Mouse (Mus musculus) inflammation-experienced regulatory T-cells, adult 6 months (primary cell): ENCODE data around the gene Lmo3. TPM values are rescaled to one million over a fixed set of nuclear protein-coding genes. Genes with fewer than 3 reads are reported as not detected.

Experiments
- ATAC-seq: one replicate; pipeline ENCODE4 v1.8.0; 2017
- polyA plus RNA-seq, 3 experiments: library from polyadenylated mRNA; unstranded; fragments of 100-300 nt; shearing (Covaris generic); gene quantifications; one replicate each; pipeline ENCODE4 v1.2.1; 2017

Gene Lmo3
- not detected for polyA plus RNA-seq

DNA sequence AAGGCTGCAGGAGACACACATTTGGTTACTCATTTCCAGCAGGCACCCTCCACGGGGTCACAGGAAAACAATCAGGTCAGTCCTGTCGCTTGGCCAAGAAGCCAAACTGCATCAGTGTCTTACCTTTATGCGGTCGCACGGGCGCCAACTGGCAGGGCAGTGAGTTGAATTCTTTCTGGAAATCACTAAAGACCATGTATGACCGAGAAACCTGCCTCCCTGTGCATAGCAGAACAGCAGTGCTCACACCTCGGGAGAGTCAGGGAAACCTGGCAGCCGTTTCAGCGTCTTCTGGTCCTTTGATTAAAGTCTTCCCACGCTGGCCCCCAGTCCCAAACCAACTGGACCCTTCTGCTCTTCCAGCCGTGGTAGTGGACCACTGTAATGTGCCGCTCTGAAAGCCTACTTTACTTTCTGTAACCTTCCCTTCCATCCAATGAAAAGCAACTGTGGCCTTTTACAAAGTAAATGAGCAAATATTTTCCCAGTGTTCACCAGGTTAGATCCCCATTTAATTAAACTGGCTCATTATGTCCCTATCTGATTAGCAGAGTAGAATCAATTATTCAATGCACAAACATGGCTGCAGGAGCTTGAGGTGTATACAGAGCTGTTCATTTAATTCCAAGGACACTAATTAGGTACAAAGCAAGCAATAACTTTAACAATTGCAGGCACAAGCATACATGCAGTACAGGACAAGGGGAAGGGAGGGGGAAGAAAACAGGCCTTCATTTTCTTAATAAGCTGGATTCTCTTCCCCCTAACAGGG, at the start of gene Lmo3:
Lmo3 (minus strand) TSS at position 235 of the 772 bp plus-strand sequence.
- ATAC-seq, result no peak

GRCm38 (mm10) chr6:138620786-138621185, 39.0 kb upstream of the Lmo3 start:
- ATAC-seq, result no peak

GRCm38 (mm10) chr6:138618396-138618795, 36.6 kb upstream of the Lmo3 start:
- ATAC-seq, result no peak

DNA sequence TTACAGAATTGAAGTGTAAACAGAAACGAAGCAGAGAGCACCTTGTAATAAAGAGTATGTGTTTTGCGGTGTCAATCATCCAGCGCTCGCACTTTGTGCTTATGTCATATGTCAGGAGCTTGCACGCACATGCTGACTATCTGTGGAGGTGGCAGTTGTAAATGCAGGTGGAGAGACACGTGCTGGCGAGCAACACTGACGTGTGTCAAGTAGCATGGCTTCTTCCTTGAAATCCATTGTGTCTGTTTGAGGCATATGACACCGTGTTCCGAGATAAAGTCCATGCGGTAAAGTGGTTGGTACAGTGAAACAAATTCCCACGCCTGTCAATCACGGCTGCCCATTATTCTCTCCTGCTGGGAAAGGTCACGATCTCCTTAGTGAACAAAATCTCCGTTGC, 15.2 kb upstream of the Lmo3 start:
- ATAC-seq, result no peak

DNA sequence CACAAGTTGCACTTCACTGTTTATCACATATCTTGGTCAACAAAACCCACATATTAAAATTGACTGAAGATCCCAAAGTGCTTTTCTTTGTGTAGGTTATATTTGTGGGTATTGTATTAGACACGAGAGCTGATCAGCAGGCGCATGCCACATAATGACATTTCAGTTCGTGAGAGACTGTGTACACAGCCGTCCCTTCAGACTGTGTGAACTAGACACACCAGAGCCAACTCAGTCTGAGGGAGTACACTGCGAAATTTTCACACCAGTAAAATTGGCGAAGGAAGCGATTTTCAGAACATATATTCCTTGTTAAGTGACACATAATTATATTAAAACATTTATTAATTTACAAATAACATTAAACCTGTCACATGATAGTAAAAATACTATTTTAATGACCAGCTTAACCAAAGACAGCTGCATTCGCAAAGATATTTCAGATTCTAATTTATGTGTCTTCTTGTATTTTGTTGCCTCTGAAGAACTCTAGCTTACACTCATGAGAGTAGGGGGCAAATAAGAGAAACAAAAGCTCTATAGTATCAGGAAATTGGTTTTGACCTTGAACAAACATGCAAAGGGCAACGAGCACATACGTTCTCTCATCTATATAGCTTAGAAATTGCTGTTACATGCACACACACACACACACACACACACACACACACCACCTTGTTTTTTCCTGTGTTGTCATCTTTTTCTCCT, 14.4 kb upstream of the Lmo3 start:
- no peak for ATAC-seq

- ATAC-seq, result no peak
Observed at GRCm38 (mm10) chr6:138583314-138583713, 1.5 kb upstream of the Lmo3 start.

GRCm38 (mm10) chr6:138582506-138583000, 785 bp upstream of the Lmo3 start:
- ATAC-seq, result no peak

DNA sequence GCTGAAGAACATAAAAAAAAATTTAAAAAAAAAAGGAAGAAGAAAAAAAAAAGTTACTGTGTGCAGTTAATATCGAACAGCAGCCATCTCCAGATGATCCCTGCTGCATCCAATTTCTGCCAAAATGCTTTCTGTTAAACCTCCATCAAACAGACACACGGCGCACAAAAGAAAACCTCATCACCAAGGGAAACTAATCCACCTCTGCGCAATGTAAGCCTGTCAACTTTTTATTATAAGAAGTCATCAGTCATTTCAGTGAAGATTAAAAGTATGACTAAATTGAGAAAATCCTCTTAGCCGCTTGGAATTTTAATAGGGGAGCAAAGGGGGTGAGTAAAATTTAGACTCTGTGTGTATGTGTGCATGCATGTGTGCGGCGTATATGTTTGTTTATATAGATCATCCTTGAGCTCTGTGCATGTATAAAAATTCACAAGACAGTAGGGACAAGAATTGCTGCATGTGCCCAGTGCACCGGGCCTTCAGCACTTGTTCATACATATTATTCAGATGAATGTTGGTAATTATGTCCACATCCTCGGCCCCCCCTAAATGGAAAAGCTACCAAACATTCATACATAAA, 1.2 kb downstream of the Lmo3 start:
- no peak for ATAC-seq

DNA sequence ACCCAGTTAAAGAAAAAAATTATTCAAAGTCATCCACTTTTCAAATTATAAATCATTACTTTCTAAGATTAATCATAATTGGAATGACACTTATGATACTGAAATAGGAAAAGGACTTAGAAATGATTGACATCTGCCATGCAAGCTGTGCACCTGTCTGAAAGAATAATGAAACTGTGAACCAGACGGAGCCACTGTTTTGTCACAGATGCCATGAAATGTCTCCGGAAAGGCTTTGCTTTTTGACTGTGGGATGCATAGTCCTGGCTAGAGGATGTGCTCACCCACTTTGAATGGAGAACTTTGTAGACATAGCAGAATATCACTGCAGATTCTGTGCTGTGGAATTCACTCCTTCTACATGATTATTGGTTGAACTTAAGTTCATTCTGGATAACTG, 18.4 kb downstream of the Lmo3 start:
- no peak for ATAC-seq

DNA sequence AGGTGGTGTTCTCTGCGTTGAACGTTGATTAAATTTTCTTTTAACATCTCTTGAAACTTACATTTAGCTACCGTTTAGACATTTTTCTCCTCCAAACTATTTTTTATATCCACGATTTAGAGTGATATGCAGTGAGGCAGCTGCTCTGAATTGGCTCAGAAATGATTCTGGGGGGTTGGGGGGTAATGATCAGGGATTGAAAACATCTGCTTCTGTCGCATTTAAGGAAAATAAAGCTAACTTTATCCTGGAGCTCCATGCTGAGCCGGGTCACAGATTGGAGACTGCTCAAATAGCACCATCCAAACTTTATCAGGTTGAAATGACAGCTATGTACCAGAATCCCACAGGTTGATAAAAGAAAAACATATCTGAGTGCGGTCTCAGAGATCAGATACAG, 29.6 kb downstream of the Lmo3 start:
- no peak for ATAC-seq

DNA sequence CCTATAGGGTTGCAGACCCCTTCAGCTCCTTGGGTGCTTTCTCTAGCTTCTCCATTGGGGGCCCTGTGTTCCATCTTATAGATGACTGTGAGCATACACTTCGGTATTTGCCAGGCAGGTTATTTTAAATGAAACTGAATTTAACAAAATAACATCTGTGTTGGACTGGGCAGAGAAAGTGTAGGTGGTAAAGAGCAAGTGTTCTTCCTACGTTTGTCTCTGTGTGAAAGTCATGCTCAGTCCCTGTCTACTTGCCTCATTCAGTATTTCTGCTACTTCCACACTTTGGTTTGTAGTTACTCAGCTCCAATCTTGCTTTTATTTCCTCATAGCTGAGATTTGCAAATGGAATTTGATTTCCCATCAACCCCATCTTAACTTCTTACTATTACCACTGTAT, 46.9 kb downstream of the Lmo3 start:
- ATAC-seq, result no peak

DNA sequence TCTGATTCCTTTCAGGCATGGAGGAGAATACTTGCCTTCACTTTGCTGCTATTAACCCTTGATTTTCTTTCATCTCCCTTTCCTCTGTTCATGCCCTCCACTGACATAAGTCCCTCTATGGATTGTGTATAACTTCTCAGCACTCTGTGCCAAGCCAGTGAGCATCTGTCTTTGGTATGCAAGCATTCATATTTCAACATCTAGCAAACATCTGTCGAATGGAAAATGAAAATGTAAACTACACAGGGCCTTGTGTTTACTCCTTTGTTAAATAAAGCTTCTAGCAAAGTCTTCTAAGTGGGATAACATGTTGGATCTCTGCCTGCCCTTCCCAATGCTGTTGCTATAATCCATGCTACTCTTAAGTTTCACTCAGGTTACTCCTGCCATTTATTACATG, 75.1 kb downstream of the Lmo3 start:
- no peak for ATAC-seq

DNA sequence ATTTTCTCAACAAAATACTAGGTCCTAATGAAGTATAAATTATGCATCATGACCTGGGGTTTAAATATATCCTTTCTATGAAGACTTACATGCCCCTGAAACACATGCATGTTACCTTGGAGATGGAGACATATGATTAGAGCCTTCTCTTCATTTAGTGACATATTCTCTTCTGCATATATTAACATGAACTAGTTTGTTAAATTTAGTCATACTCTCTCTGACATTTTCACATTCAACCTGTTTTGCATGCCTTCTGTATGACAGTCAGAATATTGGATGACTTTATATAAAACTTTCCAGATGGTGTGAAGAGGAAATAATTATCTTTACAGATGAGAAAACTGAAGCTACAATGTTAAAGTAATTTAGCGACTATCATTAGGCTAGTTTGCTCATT, 77.8 kb downstream of the Lmo3 start:
- no peak for ATAC-seq

- ATAC-seq, result no peak
Observed at GRCm38 (mm10) chr6:138482834-138483233, 98.9 kb downstream of the Lmo3 start.

DNA sequence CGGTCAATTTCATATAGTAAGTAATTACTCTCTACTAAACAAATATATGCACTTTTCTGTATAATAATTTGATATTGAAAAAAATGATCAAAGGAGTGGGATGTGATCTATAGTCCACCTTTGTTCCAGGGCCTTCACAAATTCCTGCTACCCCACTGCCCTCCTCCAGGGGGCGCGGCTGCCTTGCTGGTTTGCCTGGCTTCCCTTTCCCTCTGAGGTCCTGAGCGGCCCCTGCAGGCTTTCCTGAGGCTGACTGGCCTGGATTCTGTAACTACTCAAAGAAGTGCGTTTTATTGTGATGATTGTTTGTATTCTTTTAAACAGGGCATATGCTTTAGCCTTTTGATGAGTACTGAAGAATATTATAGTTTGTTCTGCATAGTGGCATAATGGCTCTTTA, 104.2 kb downstream of the Lmo3 start:
- ATAC-seq, result no peak

- no peak for ATAC-seq
Observed at GRCm38 (mm10) chr6:138469204-138469603, 112.6 kb downstream of the Lmo3 start.

DNA sequence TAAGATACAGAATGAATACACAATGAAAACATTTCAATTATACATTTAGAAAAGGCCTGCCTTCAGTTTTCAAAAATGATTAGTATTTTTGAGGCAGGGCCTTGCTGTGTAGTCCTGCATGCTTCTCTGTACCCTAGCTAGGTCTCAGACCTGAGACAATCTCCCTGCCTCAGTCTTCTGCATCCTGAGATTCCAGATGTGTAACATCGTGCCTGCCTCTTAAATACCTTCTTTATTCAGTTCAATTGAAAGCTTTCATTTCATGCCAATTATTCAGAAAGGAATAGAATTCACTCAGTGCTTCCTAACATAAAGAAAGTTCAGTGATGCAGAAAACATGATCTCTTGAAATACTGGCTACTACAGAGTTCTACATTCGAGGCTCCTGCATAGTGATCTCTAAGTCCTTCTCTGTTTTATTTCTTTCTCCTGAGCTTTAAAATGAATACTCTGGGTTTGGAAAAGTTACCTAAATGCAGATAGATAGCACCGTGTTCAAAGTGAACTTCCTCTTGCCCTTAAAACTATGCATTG, 137.2 kb downstream of the Lmo3 start:
- no peak for ATAC-seq

DNA sequence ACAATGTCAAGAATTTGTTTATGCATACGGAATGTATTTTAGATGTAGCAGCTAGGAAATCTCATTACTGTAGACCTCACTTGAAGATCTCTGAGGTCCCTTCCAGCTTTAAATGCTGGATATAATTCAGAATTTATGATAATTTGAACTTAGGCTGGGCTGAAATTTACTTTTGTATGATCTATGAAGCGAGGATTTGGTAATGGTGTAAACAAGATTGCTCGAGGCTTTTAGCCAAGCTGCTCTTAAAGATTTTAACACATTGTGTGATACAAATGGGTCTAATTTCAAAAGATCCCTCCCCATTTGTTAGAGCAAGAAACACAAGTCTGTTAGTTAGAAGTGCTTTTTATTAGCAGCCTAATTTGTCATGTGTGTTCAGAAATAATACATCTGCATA, 144.4 kb downstream of the Lmo3 start:
- no peak for ATAC-seq

DNA sequence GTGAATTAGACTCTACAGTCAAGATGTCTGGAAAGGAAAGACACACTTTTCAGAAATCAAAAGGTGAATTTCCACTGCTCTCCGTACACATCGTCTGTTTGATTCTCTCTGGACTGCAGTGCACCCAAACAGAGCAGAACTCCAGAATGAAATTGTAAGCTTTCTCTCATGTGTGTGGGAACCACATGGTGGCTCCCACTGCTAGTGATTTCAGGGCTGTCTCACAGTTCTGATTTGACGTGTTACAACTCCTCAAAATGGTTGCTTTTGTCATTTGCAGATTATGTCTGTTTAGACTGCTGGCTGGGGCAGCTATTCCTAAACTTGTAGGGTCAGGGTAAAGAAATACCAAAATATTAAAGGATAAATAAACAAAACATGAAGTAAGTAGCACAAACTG, 145.0 kb downstream of the Lmo3 start:
- ATAC-seq, result no peak

DNA sequence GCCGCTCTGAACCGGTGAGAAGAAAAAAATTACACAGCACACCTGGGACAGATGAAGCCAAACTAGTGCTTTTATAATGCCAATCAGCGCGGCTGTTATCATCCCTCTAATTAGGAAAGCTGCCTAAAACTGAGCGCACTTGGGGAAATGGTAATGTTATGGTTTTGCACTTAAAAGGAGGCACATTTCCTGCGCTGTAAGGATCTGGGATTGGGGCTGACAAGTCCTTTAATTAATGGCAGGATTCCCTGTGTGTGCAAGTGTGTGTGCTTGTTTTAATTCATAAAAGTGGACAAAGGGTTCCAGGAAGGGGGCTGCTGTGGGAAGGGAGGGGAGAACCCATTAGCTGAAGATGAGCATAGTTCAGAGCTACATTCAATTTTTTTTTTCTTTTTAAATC, 154.4 kb downstream of the Lmo3 start:
- no peak for ATAC-seq

GRCm38 (mm10) chr6:138426894-138427293, 154.9 kb downstream of the Lmo3 start:
- no peak for ATAC-seq

DNA sequence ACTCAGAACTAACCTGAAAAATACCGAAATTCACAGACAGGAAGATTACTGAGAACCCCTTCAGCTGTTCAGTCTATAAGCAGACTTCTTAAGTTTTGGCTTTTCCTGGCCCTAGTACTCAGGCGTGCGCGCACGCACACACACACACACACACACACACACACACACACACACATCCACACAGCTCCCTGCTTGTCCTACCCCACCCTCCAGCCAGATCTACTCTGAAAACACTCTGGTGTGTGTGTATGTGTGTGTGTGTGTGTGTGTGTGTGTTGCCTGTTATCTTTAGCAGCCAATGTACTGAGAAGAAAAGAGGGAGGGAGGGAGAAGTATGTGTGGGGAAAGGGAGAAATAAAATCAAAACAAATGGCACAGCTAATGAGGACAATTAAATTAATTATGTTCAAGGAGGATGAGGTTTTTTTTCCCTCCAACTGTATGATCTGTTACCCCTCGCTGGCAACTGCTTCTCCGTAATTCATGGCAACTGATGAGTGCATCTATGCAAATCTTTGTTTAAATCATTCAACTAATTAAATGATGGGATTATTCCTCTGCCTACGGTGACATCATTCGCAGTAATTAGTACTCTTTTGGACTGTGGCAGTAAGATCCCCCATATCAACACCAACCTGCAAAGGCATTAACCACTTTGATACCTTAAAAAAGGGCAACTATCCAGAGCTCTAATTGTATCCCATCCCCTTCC, 157.1 kb downstream of the Lmo3 start:
- ATAC-seq, result no peak
